Mouse (Mus musculus) midbrain, embryonic 14.5 days (tissue): ENCODE data around the gene Sdf2. TPM values are rescaled to one million over a fixed set of nuclear protein-coding genes. Genes with fewer than 3 reads are reported as not detected.

Experiments
- ATAC-seq: fragments of 200-750 bp; cut with Nextera tagmentation; 2 replicates; pipeline ENCODE4 v1.8.0; 2017; ENCODE audit warnings: moderate number of reproducible peaks, moderate library complexity; ENCODE audit not compliant: low FRiP score, low TSS enrichment
- DNase-seq: peaks from one replicate; pipeline ENCODE4 v3.0.0-alpha.2; 2015
- H3K27ac ChIP-seq: fragments of 300-500 bp; sonication (generic); replicated peaks from 2 replicates; pipeline ENCODE4 v1.5.1; 2014; ENCODE audit warnings: mild to moderate bottlenecking, low read depth, low read length, moderate library complexity
- H3K27me3 ChIP-seq: fragments of 300-500 bp; sonication (generic); 2 replicates; pipeline ENCODE4 v1.6.1; 2014; ENCODE audit warnings: low read length, control low read depth, mixed read lengths; ENCODE audit not compliant: control insufficient read depth, insufficient read depth
- H3K36me3 ChIP-seq: fragments of 300-500 bp; sonication (generic); 2 replicates; pipeline ENCODE4 v1.6.1; 2014; ENCODE audit warnings: low read length, control low read depth; ENCODE audit not compliant: control insufficient read depth, insufficient read depth
- H3K4me1 ChIP-seq: fragments of 300-500 bp; sonication (generic); 2 replicates; pipeline ENCODE4 v1.6.1; 2014; ENCODE audit warnings: mild to moderate bottlenecking, antibody characterized with exemption, low read length, control low read depth; ENCODE audit not compliant: control insufficient read depth, insufficient read depth
- H3K4me2 ChIP-seq: fragments of 300-500 bp; sonication (generic); 2 replicates; pipeline ENCODE4 v1.6.1; 2014; ENCODE audit warnings: mild to moderate bottlenecking, low read length, moderate library complexity
- H3K4me3 ChIP-seq: fragments of 300-500 bp; sonication (generic); replicated peaks from 2 replicates; pipeline ENCODE4 v1.5.1; 2014; ENCODE audit warnings: low read depth, low read length
- H3K9ac ChIP-seq: fragments of 300-500 bp; sonication (generic); replicated peaks from 2 replicates; pipeline ENCODE4 v1.6.1; 2014; ENCODE audit warnings: mild to moderate bottlenecking, low read length, moderate library complexity
- H3K9me3 ChIP-seq: fragments of 300-500 bp; sonication (generic); 2 replicates; pipeline ENCODE4 v1.6.1; 2016; ENCODE audit warnings: low read length, control low read depth, mixed read lengths; ENCODE audit not compliant: control insufficient read depth
- WGBS: fragments of 180-500 bp; shearing (Covaris S2); extraction: QIAGEN DNeasy Blood & Tissue Kit; methylation state at CpG from one replicate; pipeline ENCODE4 v1.1.7; 2014; 5-methylcytosine and 5-hydroxymethylcytosine counted together
- polyA plus RNA-seq: library from polyadenylated mRNA; unstranded; fragments of >200 nt; fragmentation: Nextera tagmentation; extraction: Ambion mirVana; gene quantifications from 2 replicates; pipeline ENCODE4 v1.2.1, GENCODE M21; 2014

Sdf2 gene
- polyA plus RNA-seq, 1 experiment from 2014 or later = 84.5 TPM

DNA sequence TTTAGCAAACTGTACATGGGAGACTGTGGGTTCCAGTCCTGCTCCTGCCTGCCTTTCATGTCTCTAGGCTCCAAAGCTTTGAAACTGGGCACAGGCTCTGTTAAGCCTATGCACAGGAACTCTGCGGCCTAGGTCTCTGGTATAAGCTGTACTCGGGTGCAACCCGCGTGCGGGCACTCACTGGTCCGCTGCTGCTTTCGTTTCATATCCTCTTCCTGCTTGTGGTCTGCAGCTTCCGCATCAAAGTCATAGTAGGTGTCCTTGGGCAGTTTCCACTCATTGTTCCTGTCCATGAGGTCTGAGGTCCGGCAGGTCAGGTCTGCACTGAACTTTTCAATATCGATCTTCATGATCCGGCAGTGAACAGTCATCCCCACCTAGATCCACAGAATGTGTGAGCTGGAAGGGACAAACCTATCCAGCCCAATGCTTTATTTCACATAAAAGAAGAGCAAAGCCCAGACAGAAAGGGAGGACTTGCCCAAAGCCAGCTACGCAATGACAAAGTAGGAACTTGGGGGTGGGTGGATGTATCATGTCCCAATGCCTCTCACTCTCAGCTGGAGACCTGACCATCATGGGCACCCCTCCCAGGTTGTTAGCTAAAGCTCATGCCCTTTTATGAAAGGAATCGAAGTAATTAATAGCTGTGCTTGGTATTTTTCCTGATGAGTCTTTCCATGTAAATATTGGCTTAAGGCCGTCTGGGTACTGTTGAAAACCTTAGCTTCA is 32.3 kb upstream of the Sdf2 start:
- DNase-seq (no peak), ATAC-seq (no peak)
- no peaks in the 10 kb centered on the region for H3K27me3 ChIP-seq
- H3K27ac ChIP-seq = no peak overlapping the region
- H3K4me3 ChIP-seq = no peak overlapping the region
- H3K36me3 ChIP-seq = peaks cover 100% of the 10 kb centered on the region
- WGBS = 95% methylated on average over 14 of the region's 14 CpGs
- H3K4me2 ChIP-seq = no peak overlapping the region
- no peaks in the 10 kb centered on the region for H3K9me3 ChIP-seq
- H3K4me1 ChIP-seq = no peaks in the 10 kb centered on the region
- H3K9ac ChIP-seq = no peak overlapping the region

DNA sequence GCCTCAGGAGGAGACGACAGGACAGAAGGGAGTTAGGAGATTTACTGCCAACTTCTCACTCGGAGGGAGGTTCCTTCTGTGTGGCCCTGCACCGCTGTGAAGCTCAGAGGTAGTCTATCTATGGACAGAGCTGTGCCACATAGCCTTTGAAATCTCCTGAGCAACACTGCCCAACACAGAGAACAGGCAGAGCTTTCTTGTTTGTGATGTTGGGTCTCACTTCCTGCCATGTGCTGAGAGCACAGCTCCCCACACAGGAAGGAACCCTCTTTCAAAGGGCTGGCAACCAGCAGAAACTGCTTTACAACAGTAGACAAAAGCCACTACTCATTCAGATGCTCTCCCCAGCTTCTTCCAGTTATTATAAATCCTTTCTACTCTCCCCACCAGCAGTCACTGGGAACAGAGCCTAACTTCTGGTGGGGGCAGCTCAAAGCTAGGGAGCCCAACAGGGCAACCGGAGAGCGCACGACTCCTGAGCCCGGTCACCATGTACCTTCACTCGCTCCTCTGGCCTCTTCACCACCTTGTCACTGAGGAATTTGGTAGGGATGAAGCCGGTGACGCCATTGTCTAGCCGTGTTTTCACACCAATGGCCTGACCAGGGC is 29.7 kb upstream of the Sdf2 start:
- H3K4me2 ChIP-seq = no peak overlapping the region
- H3K36me3 ChIP-seq = peaks cover 100% of the 10 kb centered on the region
- ATAC-seq (no peak), DNase-seq (no peak)
- H3K27ac ChIP-seq = no peak overlapping the region
- no peaks in the 10 kb centered on the region for H3K27me3 ChIP-seq
- no peak overlapping the region for H3K9ac ChIP-seq
- WGBS = 92% methylated on average over 11 of the region's 11 CpGs
- no peaks in the 10 kb centered on the region for H3K4me1 ChIP-seq
- no peaks in the 10 kb centered on the region for H3K9me3 ChIP-seq
- H3K4me3 ChIP-seq = no peak overlapping the region

- ATAC-seq (no peak), DNase-seq (no peak)
- no peak overlapping the region for H3K9ac ChIP-seq
- no peaks in the 10 kb centered on the region for H3K27me3 ChIP-seq
- 95% methylated on average over 4 of the region's 4 CpGs for WGBS
- H3K4me3 ChIP-seq = no peak overlapping the region
- H3K4me2 ChIP-seq = no peak overlapping the region
- H3K4me1 ChIP-seq = no peaks in the 10 kb centered on the region
- H3K9me3 ChIP-seq = no peaks in the 10 kb centered on the region
- peaks cover 98% of the 10 kb centered on the region for H3K36me3 ChIP-seq
- H3K27ac ChIP-seq = no peak overlapping the region
Measured at GRCm38 (mm10) chr11:78223586-78223985, 22.0 kb upstream of the Sdf2 start.

- no peak overlapping the region for H3K27ac ChIP-seq
- H3K9me3 ChIP-seq = no peaks in the 10 kb centered on the region
- no peak overlapping the region for H3K9ac ChIP-seq
- DNase-seq (no peak), ATAC-seq (no peak)
- 95% methylated on average over 6 of the region's 6 CpGs for WGBS
- no peaks in the 10 kb centered on the region for H3K27me3 ChIP-seq
- no peak overlapping the region for H3K4me2 ChIP-seq
- H3K4me3 ChIP-seq = no peak overlapping the region
- peaks cover 90% of the 10 kb centered on the region for H3K36me3 ChIP-seq
- H3K4me1 ChIP-seq = no peaks in the 10 kb centered on the region
Measured at GRCm38 (mm10) chr11:78231518-78231917, 14.0 kb upstream of the Sdf2 start.

DNA sequence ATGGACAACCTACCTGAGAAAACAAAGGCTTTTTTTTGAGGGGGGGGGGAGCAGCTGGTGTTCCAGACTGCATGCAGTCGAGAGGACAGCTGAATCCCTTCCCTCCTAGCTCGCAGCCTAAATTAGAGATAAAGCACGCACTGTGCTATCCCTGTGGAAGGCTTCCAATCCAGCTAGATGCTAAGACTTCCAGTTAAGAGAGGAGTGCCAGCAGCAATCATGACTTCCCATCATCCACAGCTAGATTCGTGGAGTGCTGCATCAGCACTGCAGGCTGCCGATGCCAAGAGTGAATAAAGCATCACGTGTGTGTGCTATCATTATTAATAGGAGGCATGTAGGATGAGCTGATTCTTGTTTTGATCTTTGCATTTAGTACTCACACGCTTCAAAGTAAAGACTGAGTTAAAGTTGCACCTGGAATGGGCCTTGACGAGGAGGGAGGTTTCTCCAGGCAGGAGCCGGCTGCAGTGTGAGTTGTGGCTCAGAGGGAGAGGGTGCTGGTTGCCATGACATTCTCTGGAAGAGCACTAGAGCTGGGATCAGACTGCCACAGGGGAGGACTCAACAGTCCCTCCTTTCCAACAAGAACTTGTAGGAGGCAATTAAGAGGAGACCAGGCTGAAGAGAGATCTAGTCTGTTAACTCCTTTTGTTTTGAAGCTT is 5.2 kb upstream of the Sdf2 start:
- ATAC-seq = no peak
- no peak for DNase-seq
- H3K4me2 ChIP-seq = no peak overlapping the region

GRCm38 (mm10) chr11:78245261-78245626 is 302 bp upstream of the Sdf2 start:
- Histone ChIP-seq H3K9ac (peak overlapping the region; percentile 83), H3K4me3 (peak overlapping the region; percentile 85), H3K27me3 (no peaks in the 10 kb centered on the region), H3K36me3 (peaks cover 7% of the 10 kb centered on the region), H3K9me3 (no peaks in the 10 kb centered on the region), H3K27ac (peak overlapping the region; percentile 96), H3K4me2 (peak overlapping the region; percentile 90), H3K4me1 (peaks cover 27% of the 10 kb centered on the region)
- under 1% methylated on average over 19 of the region's 19 CpGs for WGBS
- DNase-seq (peak; percentile 8), ATAC-seq (peak; percentile 43; the same call in 1 of the 2 replicates)

More for the DNA sequence above, 5.2 kb upstream of the Sdf2 start:
- H3K27me3 ChIP-seq = no peaks in the 10 kb centered on the region
- H3K4me3 ChIP-seq = no peak overlapping the region
- H3K9ac ChIP-seq = no peak overlapping the region
- no peak overlapping the region for H3K27ac ChIP-seq
- H3K9me3 ChIP-seq = no peaks in the 10 kb centered on the region
- 88% methylated on average over 9 of the region's 9 CpGs for WGBS
- peaks cover 21% of the 10 kb centered on the region for H3K36me3 ChIP-seq
- H3K4me1 ChIP-seq = peaks cover 10% of the 10 kb centered on the region

GRCm38 (mm10) chr11:78246318-78247011 is 919 bp downstream of the Sdf2 start:
- H3K4me1 ChIP-seq = peaks cover 27% of the 10 kb centered on the region

GRCm38 (mm10) chr11:78247012-78247348 is 1.4 kb downstream of the Sdf2 start:
- no peak for DNase-seq
- WGBS = 88% methylated on average over 3 of the region's 3 CpGs
- H3K4me3 ChIP-seq = peak overlapping the region; percentile 85; the same call in 1 of the 2 replicates
- ATAC-seq = no peak
- H3K4me1 ChIP-seq = peaks cover 27% of the 10 kb centered on the region
- no peaks in the 10 kb centered on the region for H3K9me3 ChIP-seq
- H3K4me2 ChIP-seq = peak overlapping the region; percentile 90
- H3K36me3 ChIP-seq = peaks cover 14% of the 10 kb centered on the region
- no peak overlapping the region for H3K27ac ChIP-seq
- no peaks in the 10 kb centered on the region for H3K27me3 ChIP-seq
- no peak overlapping the region for H3K9ac ChIP-seq

More at GRCm38 (mm10) chr11:78246318-78247011, 919 bp downstream of the Sdf2 start:
- no peak for ATAC-seq
- H3K4me2 ChIP-seq = peak overlapping the region; percentile 90
- H3K9me3 ChIP-seq = no peaks in the 10 kb centered on the region
- no peak for DNase-seq
- peak overlapping the region; percentile 85 for H3K4me3 ChIP-seq
- peak overlapping the region; percentile 83; the same call in 1 of the 2 replicates for H3K9ac ChIP-seq
- H3K36me3 ChIP-seq = peaks cover 9% of the 10 kb centered on the region
- 56% methylated on average over 7 of the region's 7 CpGs for WGBS
- H3K27me3 ChIP-seq = no peaks in the 10 kb centered on the region
- peak overlapping the region; percentile 96 for H3K27ac ChIP-seq
